ENCODE assay signal across 10 mouse cellular contexts in genomic region chr9:40877146-40877880, GRCm38 (mm10). TPM values are rescaled to one million over a fixed set of nuclear protein-coding genes. Genes with fewer than 3 reads are reported as not detected.
DNase-seq lines count a peak whose midpoint lies in the region; ATAC-seq and TF ChIP-seq lines count a peak whose summit lies in the region.
"Had no signal": no experiment of that assay in that cellular context is flagged by ENCODE, and none has a peak within 500 bp of the region (broad histone marks: within the 10 kb centered on the region; RNA-seq: fewer than 3 reads in every experiment).

No protein-coding gene starts in this region.

- H3K36me3 ChIP-seq in kidney, adult 2 months (ENCODE audit: control insufficient read depth, insufficient read depth, low read length) = no peaks in the 10 kb centered on the region
- H3K36me3 ChIP-seq in embryonic facial prominence, embryonic 12.5 days = no peaks in the 10 kb centered on the region
- H3K36me3 ChIP-seq in intestine, embryonic 14.5 days (ENCODE audit: control insufficient read depth, insufficient read depth, low read length) = no peaks in the 10 kb centered on the region
- H3K36me3 ChIP-seq: G1E had no signal

- no peak overlapping the region for H3K9ac ChIP-seq in embryonic facial prominence, embryonic 12.5 days
- H3K9ac ChIP-seq in intestine, embryonic 14.5 days (ENCODE audit: low read length) = no peak overlapping the region

- H3K9me3 ChIP-seq in embryonic facial prominence, embryonic 12.5 days = no peaks in the 10 kb centered on the region
- no peaks in the 10 kb centered on the region for H3K9me3 ChIP-seq in intestine, embryonic 14.5 days (ENCODE audit: control insufficient read depth, low read length)
- H3K9me3 ChIP-seq: G1E had no signal

- TF ChIP-seq POLR2A in kidney, adult 2 months (IDR thresholded peaks at IDR 0.05; ENCODE audit: low read depth, low read length) = no peak

- ATAC-seq in embryonic facial prominence, embryonic 12.5 days (ENCODE audit: insufficient number of reproducible peaks, insufficient read depth, low FRiP score, low TSS enrichment) = no peak
- ATAC-seq in intestine, embryonic 14.5 days (replicated peaks; ENCODE audit: low FRiP score, low TSS enrichment, low read depth) = no peak
- ATAC-seq in megakaryocyte-erythroid progenitor cell, adult 5-6 weeks (replicated peaks; ENCODE audit: low FRiP score, low TSS enrichment, poor library complexity, severe bottlenecking) = no peak

- no peaks in the 10 kb centered on the region for H3K4me1 ChIP-seq in kidney, adult 2 months (ENCODE audit: control insufficient read depth, insufficient read depth, low read length)
- H3K4me1 ChIP-seq in embryonic facial prominence, embryonic 12.5 days = peaks cover 10% of the 10 kb centered on the region; the same call in 1 of the 2 replicates
- H3K4me1 ChIP-seq in intestine, embryonic 14.5 days (replicated peaks; ENCODE audit: control insufficient read depth, insufficient read depth, low read length) = no peaks in the 10 kb centered on the region

- H3K4me3 ChIP-seq in kidney, adult 2 months (ENCODE audit: insufficient read depth, low read depth, low read length) = peak overlapping the region; percentile 19; the same call in 1 of the 2 replicates
- peak overlapping the region; percentile 23 for H3K4me3 ChIP-seq in embryonic facial prominence, embryonic 12.5 days
- peak overlapping the region; percentile 22 for H3K4me3 ChIP-seq in intestine, embryonic 14.5 days (ENCODE audit: low read depth, low read length)

- H3K27ac ChIP-seq in kidney, adult 2 months (ENCODE audit: insufficient read depth, low read depth, low read length) = no peak overlapping the region
- no peak overlapping the region for H3K27ac ChIP-seq in embryonic facial prominence, embryonic 12.5 days
- no peak overlapping the region for H3K27ac ChIP-seq in intestine, embryonic 14.5 days (ENCODE audit: low read depth)

- H3K27me3 ChIP-seq in kidney, adult 2 months (replicated peaks; ENCODE audit: control insufficient read depth, insufficient read depth, low read length) = peaks cover 3% of the 10 kb centered on the region
- H3K27me3 ChIP-seq in embryonic facial prominence, embryonic 12.5 days = peaks cover 98% of the 10 kb centered on the region
- peaks cover 94% of the 10 kb centered on the region for H3K27me3 ChIP-seq in intestine, embryonic 14.5 days (replicated peaks; ENCODE audit: control insufficient read depth, insufficient read depth, low read length)

- DNase-seq in kidney, adult 2 months = no peak
- no peak for DNase-seq in kidney, adult 18-20 months
- no peak for DNase-seq in intestine, embryonic 14.5 days (ENCODE audit: low spot score)
- peak; percentile 65 for DNase-seq in neural tube, embryonic 10.5 days (ENCODE audit: extremely low spot score, low spot score)
- no peak for DNase-seq in cerebellum, adult 18-20 months
- no peak for DNase-seq in B cell, adult 2 months

- WGBS in kidney, adult 2 months = 2% methylated on average over 42 of the region's 42 CpGs
- WGBS in embryonic facial prominence, embryonic 12.5 days = 1% methylated on average over 42 of the region's 42 CpGs
- WGBS in intestine, embryonic 14.5 days = 3% methylated on average over 40 of the region's 42 CpGs

- no peak for TF ChIP-seq CTCF in kidney, adult 2 months (conservative IDR thresholded peaks at IDR 0.05; ENCODE audit: insufficient read depth, insufficient read length, low read depth, low read length)

- peak overlapping the region; percentile 38 for H3K4me2 ChIP-seq in embryonic facial prominence, embryonic 12.5 days (replicated peaks)
- peak overlapping the region; percentile 33 for H3K4me2 ChIP-seq in intestine, embryonic 14.5 days (ENCODE audit: low read length)

RNA-seq across cellular contexts. Expression of gene Bsx, which starts 3.4 kb away (rescaled TPM):
- not detected in 2 replicates for polyA plus RNA-seq in kidney, adult 2 months (2012; rRNA removed)
- polyA plus RNA-seq in embryonic facial prominence, embryonic 12.5 days (2016; fragmentation: Nextera tagmentation; extraction: Ambion mirVana) = 0.36 TPM in 1 of 2 replicates, not detected in the other
- polyA plus RNA-seq in intestine, embryonic 14.5 days (2014; fragmentation: Nextera tagmentation; extraction: Ambion mirVana) = not detected in 2 replicates
- not detected in 2 replicates for total RNA-seq in megakaryocyte-erythroid progenitor cell, adult 5-6 weeks (2014; fragmentation: Nextera tagmentation)
- total RNA-seq in megakaryocyte-erythroid progenitor cell, adult 5-6 weeks (2017) = not detected in 2 replicates
- total RNA-seq: G1E; heart, postnatal 10 days had no signal
- polyA plus RNA-seq: G1E had no signal
